Mouse (Mus musculus) heart, adult 8-10 months (tissue): Measurements from ENCODE around the gene Ctsf. TPM values are rescaled to one million over a fixed set of nuclear protein-coding genes. Genes with fewer than 3 reads are reported as not detected.

Source experiments
- total RNA-seq, 4 experiments: library from RNA; stranded (reverse); gene quantifications; 2 replicates each; pipeline ENCODE4 v1.2.4; 2022

Gene Ctsf
- total RNA-seq, 4 experiments from 2014 or later, result 77.7 to 86.2 (median 81.6) TPM

Other genes starting within 250 kb of the Ctsf start
- gene Lrfn4, start 239.5 kb upstream of the Ctsf start, total RNA-seq, result 1 to 10 TPM; 5.7 to 7.8 (median 7.1) TPM
- gene Rce1, start 229.5 kb upstream of the Ctsf start, total RNA-seq, result 1 to 10 TPM; 6.9 to 9.2 (median 8.0) TPM
- not detected for gene Gm960, start 156.5 kb upstream of the Ctsf start, total RNA-seq
- under 1 TPM; 0.22 to 0.91 (median 0.50) TPM for gene Sptbn2, start 144.0 kb upstream of the Ctsf start, total RNA-seq
- gene Rbm4b, start 98.6 kb upstream of the Ctsf start, total RNA-seq, result 1 to 10 TPM; 5.4 to 8.1 (median 6.3) TPM
- 10 to 100 TPM; 38.2 to 44.5 (median 43.4) TPM for gene Rbm4, start 61.2 kb upstream of the Ctsf start, total RNA-seq
- gene Gm21992, start 43.5 kb upstream of the Ctsf start, total RNA-seq, result 10 to 100 TPM; 10.8 to 23.0 (median 16.2) TPM
- 10 to 100 TPM; 16.4 to 23.3 (median 17.3) TPM for gene Rbm14, start 43.5 kb upstream of the Ctsf start, total RNA-seq
- gene Ccs, start 15.8 kb upstream of the Ctsf start, total RNA-seq, result 10 to 100 TPM; 22.2 to 32.1 (median 28.6) TPM
- under 1 TPM in 2 of 4 experiments, not detected in 2; 0.09 to 0.14 TPM for gene Ccdc87, start 15.8 kb upstream of the Ctsf start, total RNA-seq
- 1 to 10 TPM; 2.0 to 4.3 (median 2.6) TPM for gene Actn3, start 22.8 kb downstream of the Ctsf start, total RNA-seq
- gene Zdhhc24, start 23.5 kb downstream of the Ctsf start, total RNA-seq, result 1 to 10 TPM; 2.8 to 4.2 (median 3.4) TPM
- gene Bbs1, start 51.5 kb downstream of the Ctsf start, total RNA-seq, result 1 to 10 TPM; 2.6 to 3.2 (median 2.9) TPM
- 10 to 100 TPM; 17.0 to 20.0 (median 18.3) TPM for gene Dpp3, start 73.2 kb downstream of the Ctsf start, total RNA-seq
- gene Peli3, start 88.0 kb downstream of the Ctsf start, total RNA-seq, result 1 to 10 TPM; 3.8 to 7.6 (median 5.2) TPM
- gene Mrpl11, start 107.0 kb downstream of the Ctsf start, total RNA-seq, result 10 to 100 TPM; 62.8 to 74.0 (median 69.9) TPM
- under 1 TPM in 1 of 4 experiments, not detected in 3; 0.08 TPM for gene Npas4, start 135.2 kb downstream of the Ctsf start, total RNA-seq
- 10 to 100 TPM in 2 of 4 experiments, 1 to 10 TPM in 2; 8.8 to 11.9 (median 10.6) TPM for gene Slc29a2, start 168.7 kb downstream of the Ctsf start, total RNA-seq
- gene B4gat1, start 183.7 kb downstream of the Ctsf start, total RNA-seq, result 10 to 100 TPM; 45.0 to 47.2 (median 45.6) TPM
- 1 to 10 TPM; 2.4 to 3.4 (median 2.6) TPM for gene AC124502.3, start 183.8 kb downstream of the Ctsf start, total RNA-seq
- 10 to 100 TPM; 13.0 to 17.6 (median 15.6) TPM for gene Brms1, start 186.2 kb downstream of the Ctsf start, total RNA-seq
- 1 to 10 TPM in 3 of 4 experiments, under 1 TPM in 1; 0.79 to 2.6 (median 2.0) TPM for gene Rin1, start 195.4 kb downstream of the Ctsf start, total RNA-seq
- gene Cd248, start 212.9 kb downstream of the Ctsf start, total RNA-seq, result 1 to 10 TPM; 6.8 to 9.3 (median 8.7) TPM
- 1 to 10 TPM; 2.1 to 3.9 (median 3.2) TPM for gene Tmem151a, start 230.4 kb downstream of the Ctsf start, total RNA-seq
- gene Yif1a, start 233.4 kb downstream of the Ctsf start, total RNA-seq, result 100 to 1,000 TPM; 104 to 113 (median 111) TPM
- gene Cnih2, start 243.4 kb downstream of the Ctsf start, total RNA-seq, result under 1 TPM in 2 of 4 experiments, not detected in 2; 0.19 to 0.27 TPM